In genomic region chr13:55694110-55694509, GRCm38 (mm10) we compare ENCODE assay signal across 8 mouse cellular contexts. TPM values are rescaled to one million over a fixed set of nuclear protein-coding genes. Genes with fewer than 3 reads are reported as not detected.
A peak's percentile ranks its signal among the peaks of the same experiment; 100 is the strongest.
DNase-seq lines count a peak whose midpoint lies in the region; ATAC-seq and TF ChIP-seq lines count a peak whose summit lies in the region.

No protein-coding gene starts in this region.

- TF ChIP-seq CTCF in gastrocnemius, adult 2 months (IDR thresholded peaks at IDR 0.05) = no peak

- H3K9me3 ChIP-seq in limb, embryonic 14.5 days (ENCODE audit: control insufficient read depth, low read length) = no peaks in the 10 kb centered on the region

- H3K27ac ChIP-seq in gastrocnemius, adult 2 months = peak overlapping the region; percentile 98
- peak overlapping the region; percentile 98 for H3K27ac ChIP-seq in limb, embryonic 14.5 days (replicated peaks; ENCODE audit: low read depth, low read length)

- peak overlapping the region; percentile 57 for H3K4me2 ChIP-seq in limb, embryonic 14.5 days (replicated peaks; ENCODE audit: low read depth, low read length, severe bottlenecking)

- ATAC-seq in limb, embryonic 14.5 days (ENCODE audit: low FRiP score, low read depth) = no peak
- ATAC-seq in inflammation-experienced regulatory T-cells, adult 6 months = no peak

- peak overlapping the region; percentile 100 for H3K9ac ChIP-seq in limb, embryonic 14.5 days (ENCODE audit: low read depth, low read length, severe bottlenecking)

- no peak for TF ChIP-seq POLR2A in limb, embryonic 14.5 days (IDR thresholded peaks at IDR 0.05; ENCODE audit: borderline replicate concordance, extremely low read depth, insufficient read depth, insufficient read length)

- no peak for DNase-seq in gastrocnemius, adult 2 months
- no peak for DNase-seq in gastrocnemius, adult 8-10 months (ENCODE audit: low spot score in 2 of 2)
- DNase-seq in thymus, postnatal 14 days = peak; percentile 10
- DNase-seq in thymus, adult 18-20 months = no peak
- DNase-seq in limb, embryonic 14.5 days (ENCODE audit: low spot score) = peak; percentile 48
- DNase-seq in layer of hippocampus, postnatal 10 days (ENCODE audit: low spot score in 2 of 2) = no peak
- no peak for DNase-seq in thymus, postnatal 36 days

- 5% methylated on average over 8 of the region's 8 CpGs for WGBS in limb, embryonic 14.5 days

- H3K27me3 ChIP-seq in limb, embryonic 14.5 days (ENCODE audit: control insufficient read depth, insufficient read depth, low read length) = no peaks in the 10 kb centered on the region

- peaks cover 7% of the 10 kb centered on the region for H3K36me3 ChIP-seq in limb, embryonic 14.5 days (ENCODE audit: control insufficient read depth, insufficient read depth, low read length)

- peak overlapping the region; percentile 99 for H3K4me3 ChIP-seq in gastrocnemius, adult 2 months
- H3K4me3 ChIP-seq in limb, embryonic 14.5 days (replicated peaks; ENCODE audit: low read length) = peak overlapping the region; percentile 96

- peaks cover 11% of the 10 kb centered on the region; the same call in 1 of the 2 replicates for H3K4me1 ChIP-seq in limb, embryonic 14.5 days (ENCODE audit: control insufficient read depth, insufficient read depth, low read length)

- intact Hi-C loops in gastrocnemius, adult 2 months (cut with DNase I) = loop anchor here (5.0 kb wide), 2 partner anchors 33 to 52 kb away; partner anchors contain the start of gene Pcbd2

RNA-seq across cellular contexts. Expression of gene B230219D22Rik, which starts 1.2 kb away (rescaled TPM):
- 10 to 100 TPM; 29.4 to 33.2 TPM for total RNA-seq in gastrocnemius, adult 2 months (2021)
- total RNA-seq in gastrocnemius, adult 8-10 months (2022) = 10 to 100 TPM; 28.4 to 32.8 (median 30.8) TPM
- polyA plus RNA-seq in limb, embryonic 14.5 days (2012; rRNA removed) = 75.9 and 87.5 TPM in 2 replicates
- 60.7 and 67.8 TPM in 2 replicates for polyA plus RNA-seq in limb, embryonic 14.5 days (2014; fragmentation: Nextera tagmentation; extraction: Ambion mirVana)
- 10 to 100 TPM in 2 of 3 experiments, 1 to 10 TPM in 1; 9.8 to 15.8 (median 15.6) TPM for polyA plus RNA-seq in inflammation-experienced regulatory T-cells, adult 6 months (2017; shearing (Covaris generic))
- 10 to 100 TPM; 82.3 to 83.3 TPM for total RNA-seq in layer of hippocampus, postnatal 10 days (2021)

RNA-seq across cellular contexts. Expression of gene Txndc15, which starts 20.3 kb away (rescaled TPM):
- 10 to 100 TPM; 33.3 to 34.4 TPM for total RNA-seq in gastrocnemius, adult 2 months (2021)
- total RNA-seq in gastrocnemius, adult 8-10 months (2022) = 10 to 100 TPM; 31.8 to 40.0 (median 34.2) TPM
- 61.8 and 64.4 TPM in 2 replicates for polyA plus RNA-seq in limb, embryonic 14.5 days (2012; rRNA removed)
- 104 and 109 TPM in 2 replicates for polyA plus RNA-seq in limb, embryonic 14.5 days (2014; fragmentation: Nextera tagmentation; extraction: Ambion mirVana)
- 10 to 100 TPM; 22.4 to 29.0 (median 26.0) TPM for polyA plus RNA-seq in inflammation-experienced regulatory T-cells, adult 6 months (2017; shearing (Covaris generic))
- total RNA-seq in layer of hippocampus, postnatal 10 days (2021) = 10 to 100 TPM; 58.3 to 61.4 TPM

RNA-seq across cellular contexts. Expression of gene Pcbd2, which starts 33.1 kb away (rescaled TPM):
- total RNA-seq in gastrocnemius, adult 2 months (2021) = 10 to 100 TPM; 18.2 to 25.7 TPM
- 10 to 100 TPM; 17.5 to 22.8 (median 19.3) TPM for total RNA-seq in gastrocnemius, adult 8-10 months (2022)
- 24.3 and 41.7 TPM in 2 replicates for polyA plus RNA-seq in limb, embryonic 14.5 days (2012; rRNA removed)
- 40.9 and 46.2 TPM in 2 replicates for polyA plus RNA-seq in limb, embryonic 14.5 days (2014; fragmentation: Nextera tagmentation; extraction: Ambion mirVana)
- polyA plus RNA-seq in inflammation-experienced regulatory T-cells, adult 6 months (2017; shearing (Covaris generic)) = 10 to 100 TPM in 2 of 3 experiments, 1 to 10 TPM in 1; 1.4 to 21.8 (median 11.3) TPM
- 10 to 100 TPM; 28.3 to 36.1 TPM for total RNA-seq in layer of hippocampus, postnatal 10 days (2021)

RNA-seq across cellular contexts. Expression of gene Ddx46, which starts 59.3 kb away (rescaled TPM):
- 10 to 100 TPM; 20.9 to 26.9 TPM for total RNA-seq in gastrocnemius, adult 2 months (2021)
- 10 to 100 TPM; 20.3 to 27.5 (median 23.8) TPM for total RNA-seq in gastrocnemius, adult 8-10 months (2022)
- 36.5 and 48.7 TPM in 2 replicates for polyA plus RNA-seq in limb, embryonic 14.5 days (2012; rRNA removed)
- 33.0 and 36.0 TPM in 2 replicates for polyA plus RNA-seq in limb, embryonic 14.5 days (2014; fragmentation: Nextera tagmentation; extraction: Ambion mirVana)
- 10 to 100 TPM; 62.3 to 67.3 (median 64.0) TPM for polyA plus RNA-seq in inflammation-experienced regulatory T-cells, adult 6 months (2017; shearing (Covaris generic))
- 10 to 100 TPM; 49.4 to 55.2 TPM for total RNA-seq in layer of hippocampus, postnatal 10 days (2021)

Comparison
In these comparisons a context has a peak if more than half of its experiments do, and no peak if none do; other contexts are left out.
1. DNase-seq: peak in thymus, postnatal 14 days (single experiment) and limb, embryonic 14.5 days (single experiment); none in gastrocnemius, adult 2 months (single experiment), gastrocnemius, adult 8-10 months (0 of 2), thymus, adult 18-20 months (0 of 2), layer of hippocampus, postnatal 10 days (0 of 2) and thymus, postnatal 36 days (0 of 2).